Mouse (Mus musculus) liver, embryonic 14.5 days (tissue): ENCODE data around the gene Zfp85.
"Not testable (repeated sequence)": the region's sequence is repeated elsewhere in the genome, so short reads cannot be mapped to it uniquely, and the experiment has no call there.

ENCODE experiments used
- CTCF ChIP-seq: IDR thresholded peaks from 2 replicates; pipeline ENCODE4 v1.5.1; 2016; ENCODE audit warnings: antibody characterized with exemption, low read depth, control low read depth
- EP300 ChIP-seq: IDR thresholded peaks from 2 replicates; pipeline ENCODE4 v1.6.1; 2016; ENCODE audit warnings: antibody characterized with exemption, low read depth

- TF ChIP-seq CTCF = peak; percentile 32
- not testable (repeated sequence) for TF ChIP-seq EP300
Observed at GRCm38 (mm10) chr13:67729441-67729840, 25.6 kb downstream of the Zfp85 start.
